Mouse (Mus musculus) bone marrow macrophage, adult 2 months (primary cell): Measurements from ENCODE around the gene Dnal4.

Experiments used
- CTCF ChIP-seq: IDR thresholded peaks from 2 replicates; pipeline ENCODE4 v1.5.1; 2012; ENCODE audit warnings: low read depth, mild to moderate bottlenecking, low read length, moderate library complexity
- POLR2A ChIP-seq: IDR thresholded peaks from 2 replicates; pipeline ENCODE4 v1.6.1; 2012; ENCODE audit warnings: mild to moderate bottlenecking, low read depth, low read length, borderline replicate concordance

DNA sequence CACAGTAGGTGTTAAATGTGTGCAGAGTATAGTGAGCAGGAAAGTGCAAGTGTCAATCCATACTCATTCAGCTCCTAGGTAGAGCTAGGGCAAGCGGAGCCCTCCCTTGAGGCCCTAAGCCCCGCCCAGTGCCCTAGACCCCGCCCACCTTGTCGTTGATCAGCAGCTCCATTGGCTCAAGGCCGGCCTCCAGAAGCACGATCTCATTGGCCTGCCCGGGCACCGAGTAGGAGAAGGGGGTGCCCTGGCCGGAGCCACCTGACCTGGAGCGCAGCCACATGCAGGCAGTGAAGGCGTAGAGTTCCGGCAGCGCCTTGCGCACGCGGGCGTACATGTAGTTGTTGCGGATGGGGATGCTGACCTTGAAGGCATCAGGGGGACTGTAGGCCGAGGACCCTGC is 14.8 kb upstream of the Dnal4 start:
- TF ChIP-seq POLR2A: no peak
- no peak for TF ChIP-seq CTCF
